Mouse (Mus musculus): ENCODE data around the gene Nfix. TPM values are rescaled to one million over a fixed set of nuclear protein-coding genes. Genes with fewer than 3 reads are reported as not detected.

Nfix gene
- polyA plus RNA-seq, 1 experiment from 2014 or later = 16.3 TPM

GRCm38 (mm10) chr8:84758308-84758707 lies 41.8 kb downstream of the Nfix start:
- H3K4me1 ChIP-seq (ENCODE audit: control insufficient read depth in 2 of 2, insufficient read depth in 2 of 2, low read length in 2 of 2) = peaks cover 2 to 10% of the 10 kb centered on the region in 2 experiments; a peak in 3 of 4 replicates
- 92% methylated on average over 3 of the region's 3 CpGs for WGBS
- peaks cover 11% of the 10 kb centered on the region for H3K36me3 ChIP-seq (ENCODE audit: control insufficient read depth, insufficient read depth, low read length)
- no peak overlapping the region for H3K4me3 ChIP-seq (ENCODE audit: control insufficient read depth in 1 of 2, insufficient read depth in 1 of 2, low read depth in 1 of 2, low read length in 2 of 2)
- no peak overlapping the region for H3K4me2 ChIP-seq (ENCODE audit: low read length)
- no peaks in the 10 kb centered on the region for H3K9me3 ChIP-seq (ENCODE audit: control insufficient read depth, low read length)
- no peaks in the 10 kb centered on the region for H3K27me3 ChIP-seq (ENCODE audit: control insufficient read depth, insufficient read depth, low read length)
- ATAC-seq (ENCODE audit: insufficient number of reproducible peaks, insufficient read depth, low FRiP score, low read depth) = no peak
- no peak overlapping the region for H3K9ac ChIP-seq (ENCODE audit: low read length)
- no peak overlapping the region for H3K27ac ChIP-seq (replicated peaks in 1 of 2; ENCODE audit: control insufficient read depth in 1 of 2, insufficient read depth in 1 of 2, low read depth in 2 of 2, low read length in 2 of 2)

GRCm38 (mm10) chr8:84757501-84757900 lies 42.6 kb downstream of the Nfix start:
- Histone ChIP-seq H3K4me3 (ENCODE audit: control insufficient read depth in 1 of 2, insufficient read depth in 1 of 2, low read depth in 1 of 2, low read length in 2 of 2) (no peak overlapping the region), H3K4me1 (ENCODE audit: control insufficient read depth in 2 of 2, insufficient read depth in 2 of 2, low read length in 2 of 2) (peaks cover 2 to 12% of the 10 kb centered on the region in 2 experiments; a peak in 3 of 4 replicates), H3K36me3 (ENCODE audit: control insufficient read depth, insufficient read depth, low read length) (peaks cover 11% of the 10 kb centered on the region), H3K4me2 (ENCODE audit: low read length) (no peak overlapping the region), H3K9me3 (ENCODE audit: control insufficient read depth, low read length) (no peaks in the 10 kb centered on the region), H3K27ac (replicated peaks in 1 of 2; ENCODE audit: control insufficient read depth in 1 of 2, insufficient read depth in 1 of 2, low read depth in 2 of 2, low read length in 2 of 2) (no peak overlapping the region), H3K9ac (ENCODE audit: low read length) (no peak overlapping the region), H3K27me3 (ENCODE audit: control insufficient read depth, insufficient read depth, low read length) (no peaks in the 10 kb centered on the region)
- WGBS = 37% methylated on average over 5 of the region's 5 CpGs
- ATAC-seq (ENCODE audit: insufficient number of reproducible peaks, insufficient read depth, low FRiP score, low read depth) = no peak

- peak; percentile 20; the same call in 1 of the 2 replicates for ATAC-seq (ENCODE audit: insufficient number of reproducible peaks, insufficient read depth, low FRiP score, low read depth)
- 73% methylated on average over 6 of the region's 6 CpGs for WGBS
- Histone ChIP-seq H3K9ac (ENCODE audit: low read length) (no peak overlapping the region), H3K36me3 (ENCODE audit: control insufficient read depth, insufficient read depth, low read length) (peaks cover 11% of the 10 kb centered on the region; the same call in 1 of the 2 replicates), H3K27me3 (ENCODE audit: control insufficient read depth, insufficient read depth, low read length) (no peaks in the 10 kb centered on the region), H3K4me2 (ENCODE audit: low read length) (no peak overlapping the region), H3K4me3 (ENCODE audit: control insufficient read depth in 1 of 2, insufficient read depth in 1 of 2, low read depth in 1 of 2, low read length in 2 of 2) (no peak overlapping the region), H3K4me1 (ENCODE audit: control insufficient read depth in 2 of 2, insufficient read depth in 2 of 2, low read length in 2 of 2) (peaks cover 11 to 20% of the 10 kb centered on the region in 2 experiments), H3K9me3 (ENCODE audit: control insufficient read depth, low read length) (no peaks in the 10 kb centered on the region), H3K27ac (replicated peaks in 1 of 2; ENCODE audit: control insufficient read depth in 1 of 2, insufficient read depth in 1 of 2, low read depth in 2 of 2, low read length in 2 of 2) (no peak overlapping the region)
These were observed 47.2 kb downstream of the Nfix start for GRCm38 (mm10) chr8:84752734-84753582.

- Histone ChIP-seq H3K9ac (ENCODE audit: low read length) (no peak overlapping the region), H3K4me1 (ENCODE audit: control insufficient read depth in 2 of 2, insufficient read depth in 2 of 2, low read length in 2 of 2) (peaks cover 26 to 33% of the 10 kb centered on the region in 2 experiments), H3K36me3 (ENCODE audit: control insufficient read depth, insufficient read depth, low read length) (peaks cover 4% of the 10 kb centered on the region; the same call in 1 of the 2 replicates), H3K27ac (replicated peaks in 1 of 2; ENCODE audit: control insufficient read depth in 1 of 2, insufficient read depth in 1 of 2, low read depth in 2 of 2, low read length in 2 of 2) (no peak overlapping the region), H3K9me3 (ENCODE audit: control insufficient read depth, low read length) (no peaks in the 10 kb centered on the region), H3K4me3 (ENCODE audit: control insufficient read depth in 1 of 2, insufficient read depth in 1 of 2, low read depth in 1 of 2, low read length in 2 of 2) (no peak overlapping the region), H3K4me2 (ENCODE audit: low read length) (no peak overlapping the region), H3K27me3 (ENCODE audit: control insufficient read depth, insufficient read depth, low read length) (no peaks in the 10 kb centered on the region)
- ATAC-seq (ENCODE audit: insufficient number of reproducible peaks, insufficient read depth, low FRiP score, low read depth) = no peak
- 78% methylated on average over 16 of the region's 16 CpGs for WGBS
These were observed 50.6 kb downstream of the Nfix start for GRCm38 (mm10) chr8:84749519-84749918.

- Histone ChIP-seq H3K4me1 (ENCODE audit: control insufficient read depth in 2 of 2, insufficient read depth in 2 of 2, low read length in 2 of 2) (peaks cover 55 to 57% of the 10 kb centered on the region in 2 experiments), H3K9ac (ENCODE audit: low read length) (peak overlapping the region; percentile 66), H3K27me3 (ENCODE audit: control insufficient read depth, insufficient read depth, low read length) (no peaks in the 10 kb centered on the region; the same call in 1 of the 2 replicates), H3K9me3 (ENCODE audit: control insufficient read depth, low read length) (no peaks in the 10 kb centered on the region), H3K36me3 (ENCODE audit: control insufficient read depth, insufficient read depth, low read length) (no peaks in the 10 kb centered on the region), H3K27ac (replicated peaks in 1 of 2; ENCODE audit: control insufficient read depth in 1 of 2, insufficient read depth in 1 of 2, low read depth in 2 of 2, low read length in 2 of 2) (peak overlapping the region; percentile 15 to 89), H3K4me3 (ENCODE audit: control insufficient read depth in 1 of 2, insufficient read depth in 1 of 2, low read depth in 1 of 2, low read length in 2 of 2) (no peak overlapping the region), H3K4me2 (ENCODE audit: low read length) (peak overlapping the region; percentile 62)
- WGBS = 9% methylated on average over 17 of the region's 17 CpGs
- no peak for ATAC-seq (ENCODE audit: insufficient number of reproducible peaks, insufficient read depth, low FRiP score, low read depth)
These were observed 54.9 kb downstream of the Nfix start for GRCm38 (mm10) chr8:84745032-84745925.

GRCm38 (mm10) chr8:84743517-84744420 lies 56.4 kb downstream of the Nfix start:
- Histone ChIP-seq H3K9me3 (ENCODE audit: control insufficient read depth, low read length) (no peaks in the 10 kb centered on the region), H3K36me3 (ENCODE audit: control insufficient read depth, insufficient read depth, low read length) (no peaks in the 10 kb centered on the region), H3K27ac (replicated peaks in 1 of 2; ENCODE audit: control insufficient read depth in 1 of 2, insufficient read depth in 1 of 2, low read depth in 2 of 2, low read length in 2 of 2) (peak overlapping the region; percentile 89 to 90), H3K4me3 (ENCODE audit: control insufficient read depth in 1 of 2, insufficient read depth in 1 of 2, low read depth in 1 of 2, low read length in 2 of 2) (peak overlapping the region in 1 of 2 experiments; percentile 24; a peak in 1 of 4 replicates), H3K27me3 (ENCODE audit: control insufficient read depth, insufficient read depth, low read length) (no peaks in the 10 kb centered on the region; the same call in 1 of the 2 replicates), H3K9ac (ENCODE audit: low read length) (peak overlapping the region; percentile 66), H3K4me2 (ENCODE audit: low read length) (peak overlapping the region; percentile 62), H3K4me1 (ENCODE audit: control insufficient read depth in 2 of 2, insufficient read depth in 2 of 2, low read length in 2 of 2) (peaks cover 65 to 71% of the 10 kb centered on the region in 2 experiments)
- WGBS = 8% methylated on average over 17 of the region's 17 CpGs
- ATAC-seq (ENCODE audit: insufficient number of reproducible peaks, insufficient read depth, low FRiP score, low read depth) = peak; percentile 32
